Mouse (Mus musculus) urinary bladder, postnatal 4 days (tissue): ENCODE measurements around the gene Kif23.

Source experiments
- DNase-seq, 2 experiments: peaks; one replicate each; pipeline ENCODE4 v3.0.0; 2021 to 2022; ENCODE audit warnings: low spot score in 2 of 2

Gene Kif23

GRCm38 (mm10) chr9:61947402-61948346, 1.1 kb upstream of the Kif23 start:
- DNase-seq: peak; percentile 69 to 70

GRCm38 (mm10) chr9:61945973-61946611, 482 bp downstream of the Kif23 start:
- peak in 1 of 2 experiments; percentile 40 for DNase-seq

GRCm38 (mm10) chr9:61941054-61941453, 5.5 kb downstream of the Kif23 start:
- no peak for DNase-seq

- DNase-seq: no peak
Measured at GRCm38 (mm10) chr9:61933333-61933732, 13.2 kb downstream of the Kif23 start.

GRCm38 (mm10) chr9:61932009-61932408, 14.6 kb downstream of the Kif23 start:
- no peak for DNase-seq

- DNase-seq: no peak
Measured at GRCm38 (mm10) chr9:61925086-61925660, 21.4 kb downstream of the Kif23 start.

- no peak for DNase-seq
Measured at GRCm38 (mm10) chr9:61920331-61920730, 26.2 kb downstream of the Kif23 start.

GRCm38 (mm10) chr9:61919464-61919863, 27.1 kb downstream of the Kif23 start:
- DNase-seq: no peak

- DNase-seq: no peak
Measured at GRCm38 (mm10) chr9:61917436-61917835, 29.1 kb downstream of the Kif23 start.

GRCm38 (mm10) chr9:61916986-61917385, 29.6 kb downstream of the Kif23 start:
- DNase-seq: no peak

- no peak for DNase-seq
Measured at GRCm38 (mm10) chr9:61915393-61916005, 31.1 kb downstream of the Kif23 start.

- DNase-seq: no peak
Measured at GRCm38 (mm10) chr9:61914917-61915300, 31.7 kb downstream of the Kif23 start.

- peak; percentile 95 to 96 for DNase-seq
Measured at GRCm38 (mm10) chr9:61914203-61914916, 32.2 kb downstream of the Kif23 start, which contains the start of gene Rplp1. Gene Rplp1, minus strand, starts transcription at chr9:61914542.

- DNase-seq: no peak
Measured at GRCm38 (mm10) chr9:61911300-61912128, 35.1 kb downstream of the Kif23 start.

- no peak for DNase-seq
Measured at GRCm38 (mm10) chr9:61910526-61911256, 35.9 kb downstream of the Kif23 start.

- no peak for DNase-seq
Measured at GRCm38 (mm10) chr9:61909633-61910032, 36.9 kb downstream of the Kif23 start.

- DNase-seq: no peak
Measured at GRCm38 (mm10) chr9:61908832-61909407, 37.7 kb downstream of the Kif23 start.

- DNase-seq: no peak
Measured at GRCm38 (mm10) chr9:61908341-61908740, 38.2 kb downstream of the Kif23 start.

- DNase-seq: no peak
Measured at GRCm38 (mm10) chr9:61907621-61908295, 38.8 kb downstream of the Kif23 start.
